Mouse (Mus musculus) mouse trophoblast stem cell (cell line): ENCODE measurements around the gene Cfl2.

Source experiments
- in situ Hi-C, 2 experiments: fragments of 300-500 bp; cut with MseI, MboI; formaldehyde crosslinking; loops; 2 replicates in 1 of 2; 3 replicates in 1 of 2; pipeline ENCODE4 v1.15.1; 2025

Cfl2 gene

GRCm38 (mm10) chr12:54830574-54830973, 32.1 kb downstream of the Cfl2 start:
- in situ Hi-C loops: loop anchor here (5.0 kb wide), 1 partner anchor 47 kb away; no protein-coding TSS in a partner anchor

DNA sequence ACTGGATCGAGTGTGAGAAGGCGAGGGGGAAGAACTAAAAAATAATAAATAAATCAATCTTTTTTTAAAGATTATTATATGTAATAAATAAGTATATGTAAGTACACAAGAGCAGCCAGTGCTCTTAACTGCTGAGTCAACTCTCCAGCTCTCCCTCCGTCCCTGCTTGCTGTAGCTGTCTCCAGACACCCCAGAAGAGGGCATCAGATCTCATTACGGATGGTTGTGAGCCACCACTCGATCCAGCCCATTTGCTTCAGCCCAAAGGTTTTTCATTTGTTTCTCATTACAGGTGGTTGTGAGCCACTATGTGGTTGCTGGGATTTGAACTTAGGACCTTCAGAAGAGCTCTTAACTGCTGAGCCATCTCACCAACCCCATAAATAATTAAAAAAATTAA, 32.8 kb downstream of the Cfl2 start:
- in situ Hi-C loops: loop anchor here (5.0 kb wide), 1 partner anchor 47 kb away; no protein-coding TSS in a partner anchor

DNA sequence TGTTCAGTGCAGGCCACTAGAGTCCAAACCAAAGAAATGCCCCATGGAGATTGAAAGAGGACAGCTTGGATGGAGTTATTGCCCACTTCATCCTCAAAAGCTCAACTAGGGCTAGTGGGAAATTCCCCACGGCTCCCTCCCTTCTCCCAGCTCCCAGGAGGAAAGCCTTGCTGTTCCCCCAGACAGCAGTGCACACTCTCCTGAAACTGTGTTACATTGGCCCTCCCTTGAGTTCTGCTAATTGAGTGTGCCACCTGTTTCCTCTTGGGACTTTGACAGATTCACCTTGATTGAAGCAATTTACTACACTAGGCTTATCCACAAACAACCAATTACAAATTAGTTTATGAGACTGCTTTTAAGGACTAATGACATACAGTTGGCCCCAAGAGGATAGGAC, 34.6 kb downstream of the Cfl2 start:
- in situ Hi-C loops: no loop called here

GRCm38 (mm10) chr12:54825202-54825601, 37.5 kb downstream of the Cfl2 start:
- in situ Hi-C loops: no loop called here

DNA sequence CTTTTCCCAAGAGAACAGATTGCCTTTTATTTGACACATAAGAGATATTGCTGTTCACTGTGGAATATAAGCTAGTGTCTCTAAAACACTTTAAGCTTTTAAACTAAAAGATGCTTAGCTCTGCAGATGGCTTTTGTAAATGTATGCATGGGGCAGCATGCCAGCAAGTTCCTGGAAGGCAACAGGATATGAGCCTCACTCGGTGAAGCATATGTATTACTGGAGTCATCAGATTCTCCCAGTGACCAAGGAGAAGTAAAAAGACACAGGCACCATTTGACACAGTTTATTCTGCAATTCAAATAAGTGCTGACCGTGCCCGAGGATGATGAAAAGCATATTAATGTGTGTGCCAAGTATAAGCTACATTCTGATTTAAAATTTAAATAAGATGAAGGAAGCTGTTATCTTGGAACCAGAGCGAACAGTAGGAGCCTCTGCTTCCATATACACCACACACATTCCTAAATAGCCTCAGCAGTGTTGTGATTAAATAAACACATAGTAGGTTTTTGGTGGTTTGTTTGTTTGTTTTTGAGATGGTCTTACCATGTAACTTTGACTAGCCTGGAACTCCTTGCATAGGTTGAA, 39.7 kb downstream of the Cfl2 start:
- in situ Hi-C loops: no loop called here

- in situ Hi-C loops: no loop called here
Observed at GRCm38 (mm10) chr12:54820684-54821161, 42.0 kb downstream of the Cfl2 start.

- in situ Hi-C loops: no loop called here
Observed at GRCm38 (mm10) chr12:54819181-54819935, 43.3 kb downstream of the Cfl2 start.

DNA sequence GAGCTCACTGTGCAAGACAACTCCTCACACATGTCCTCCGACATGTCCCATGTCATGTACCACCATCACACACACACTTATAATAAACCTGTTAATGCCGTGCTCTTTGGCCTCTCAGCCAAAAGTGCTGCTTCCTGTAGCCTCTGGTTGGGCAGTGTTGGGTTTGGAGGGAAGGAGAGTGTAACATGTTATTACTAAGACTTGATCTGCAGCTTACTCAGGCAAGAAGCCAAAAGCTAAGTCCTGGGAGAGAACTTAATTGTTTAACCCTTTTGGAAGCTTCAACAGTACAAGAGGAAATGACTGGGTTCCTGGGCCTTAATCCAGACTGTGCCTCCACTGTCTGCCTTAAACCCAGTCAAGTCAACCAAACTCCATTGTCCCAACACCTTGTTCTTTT, 52.5 kb downstream of the Cfl2 start:
- in situ Hi-C loops: no loop called here
